In the genomic region with DNA sequence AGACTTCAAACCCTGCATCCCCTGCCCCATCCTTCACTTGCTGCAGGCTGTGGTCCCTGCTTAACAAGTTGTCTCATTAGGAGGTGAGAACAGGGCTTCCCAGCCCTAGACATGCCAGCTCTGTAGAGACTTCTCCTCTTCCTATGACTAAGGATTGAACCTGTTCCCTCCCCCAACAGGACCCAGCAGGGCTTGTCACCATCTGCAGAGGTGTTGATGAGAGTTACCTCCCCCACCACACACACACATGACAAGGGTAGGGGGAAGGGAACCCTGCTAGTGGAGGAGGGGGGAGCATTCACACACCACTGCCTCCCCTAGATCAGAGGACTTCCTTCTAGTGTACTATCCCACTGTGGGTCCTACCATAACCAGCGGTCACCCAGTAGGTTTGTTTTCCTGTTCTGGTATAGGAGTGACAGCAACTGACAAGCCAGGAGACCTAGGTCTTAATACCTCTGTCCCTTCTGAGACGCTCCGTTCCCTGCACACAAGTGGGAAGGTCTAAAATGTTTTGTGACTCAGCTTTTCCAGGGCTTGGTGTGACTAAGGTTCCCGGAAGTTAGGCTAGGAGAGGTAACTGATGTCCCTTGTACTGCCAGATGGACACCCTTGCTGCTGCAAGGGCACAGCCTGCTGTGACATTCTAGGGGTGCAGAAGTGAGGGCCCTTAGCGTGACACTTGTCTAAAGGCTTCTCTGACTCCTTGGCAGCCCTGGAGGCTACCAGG, we compare ENCODE assay signal across 24 mouse cellular contexts. TPM values are rescaled to one million over a fixed set of nuclear protein-coding genes. Genes with fewer than 3 reads are reported as not detected.
A peak's percentile ranks its signal among the peaks of the same experiment; 100 is the strongest.
DNase-seq lines count a peak whose midpoint lies in the region; ATAC-seq and TF ChIP-seq lines count a peak whose summit lies in the region.
"Had no signal": no experiment of that assay in that cellular context is flagged by ENCODE, and none has a peak within 500 bp of the region (broad histone marks: within the 10 kb centered on the region; RNA-seq: fewer than 3 reads in every experiment).

No protein-coding gene starts in this region.

- TF ChIP-seq CTCF in layer of hippocampus, adult 2 months (conservative IDR thresholded peaks at IDR 0.05) = no peak

- peak; percentile 56 for DNase-seq in adrenal gland, adult 2 months
- no peak for DNase-seq in adrenal gland, adult 8-10 months
- DNase-seq in layer of hippocampus, adult 2 months (ENCODE audit: low spot score in 2 of 2) = no peak
- no peak for DNase-seq in layer of hippocampus, adult 9-11 months
- no peak for DNase-seq in limb, embryonic 10.5 days (ENCODE audit: low spot score)
- no peak for DNase-seq in spleen, adult 12 weeks (ENCODE audit: low spot score)
- no peak for DNase-seq in lung, postnatal 36 days
- DNase-seq: B cell, adult 2 months; cerebellum, adult 2 months; heart, adult 11 months; kidney, adult 18-20 months; kidney, postnatal 4 days; liver, postnatal 0 days; thymus, adult 18-20 months had no signal

- peak; percentile 54; the same call in 1 of the 2 replicates for ATAC-seq in forebrain, embryonic 12.5 days (ENCODE audit: low FRiP score)
- ATAC-seq: liver, postnatal 0 days; midbrain, embryonic 13.5 days had no signal

- 79% methylated on average over 5 of the region's 5 CpGs for WGBS in forebrain, embryonic 12.5 days
- WGBS in limb, embryonic 10.5 days = 64% methylated on average over 5 of the region's 5 CpGs

- H3K9ac ChIP-seq in forebrain, embryonic 12.5 days = no peak overlapping the region
- H3K9ac ChIP-seq: embryonic facial prominence, embryonic 13.5 days; hindbrain, embryonic 14.5 days; limb, embryonic 15.5 days; liver, postnatal 0 days; midbrain, embryonic 13.5 days; neural tube, embryonic 15.5 days had no signal

- H3K4me1 ChIP-seq in forebrain, embryonic 12.5 days = peaks cover 62% of the 10 kb centered on the region
- H3K4me1 ChIP-seq in limb, embryonic 10.5 days = peaks cover 60% of the 10 kb centered on the region

- H3K36me3 ChIP-seq in forebrain, embryonic 12.5 days (replicated peaks) = no peaks in the 10 kb centered on the region
- no peaks in the 10 kb centered on the region for H3K36me3 ChIP-seq in limb, embryonic 10.5 days
- H3K36me3 ChIP-seq: embryonic facial prominence, embryonic 13.5 days; limb, embryonic 15.5 days; midbrain, embryonic 13.5 days; neural tube, embryonic 15.5 days had no signal

- H3K4me3 ChIP-seq in layer of hippocampus, adult 2 months = no peak overlapping the region
- no peak overlapping the region for H3K4me3 ChIP-seq in forebrain, embryonic 12.5 days (replicated peaks)
- no peak overlapping the region for H3K4me3 ChIP-seq in limb, embryonic 10.5 days
- H3K4me3 ChIP-seq: embryonic facial prominence, embryonic 13.5 days; limb, embryonic 15.5 days; midbrain, embryonic 13.5 days; myocyte; neural tube, embryonic 15.5 days had no signal

- no peaks in the 10 kb centered on the region for H3K9me3 ChIP-seq in forebrain, embryonic 12.5 days
- no peaks in the 10 kb centered on the region for H3K9me3 ChIP-seq in limb, embryonic 10.5 days (replicated peaks)
- H3K9me3 ChIP-seq: embryonic facial prominence, embryonic 13.5 days; limb, embryonic 15.5 days; midbrain, embryonic 13.5 days; neural tube, embryonic 15.5 days had no signal

- no peaks in the 10 kb centered on the region for H3K27me3 ChIP-seq in forebrain, embryonic 12.5 days
- peaks cover 34% of the 10 kb centered on the region for H3K27me3 ChIP-seq in limb, embryonic 10.5 days (ENCODE audit: low read depth, poor library complexity, severe bottlenecking)
- H3K27me3 ChIP-seq: embryonic facial prominence, embryonic 13.5 days; limb, embryonic 15.5 days; midbrain, embryonic 13.5 days had no signal

- H3K27ac ChIP-seq in layer of hippocampus, adult 2 months = peak overlapping the region; percentile 91
- H3K27ac ChIP-seq in forebrain, embryonic 12.5 days = peak overlapping the region; percentile 74
- peak overlapping the region; percentile 59 for H3K27ac ChIP-seq in limb, embryonic 10.5 days
- H3K27ac ChIP-seq: embryonic facial prominence, embryonic 13.5 days; hindbrain, embryonic 14.5 days; limb, embryonic 15.5 days; macrophage; midbrain, embryonic 13.5 days; neural tube, embryonic 15.5 days had no signal

- H3K4me2 ChIP-seq in forebrain, embryonic 12.5 days = no peak overlapping the region
- H3K4me2 ChIP-seq: embryonic facial prominence, embryonic 13.5 days; hindbrain, embryonic 14.5 days; limb, embryonic 15.5 days; midbrain, embryonic 13.5 days; neural tube, embryonic 15.5 days had no signal

RNA-seq across cellular contexts. Expression of gene Ccdc33, which starts 18.6 kb away (rescaled TPM):
- total RNA-seq in adrenal gland, adult 2 months (2021) = under 1 TPM; 0.21 to 0.84 TPM
- polyA plus RNA-seq in adrenal gland, adult 2 months (2012; rRNA removed) = 0.18 and 0.34 TPM in 2 replicates
- 1 to 10 TPM in 2 of 4 experiments, under 1 TPM in 1, not detected in 1; 0.49 to 2.4 (median 1.2) TPM for total RNA-seq in adrenal gland, adult 8-10 months (2022)
- total RNA-seq in layer of hippocampus, adult 2 months (2021) = under 1 TPM; 0.29 to 0.49 TPM
- polyA plus RNA-seq in forebrain, embryonic 12.5 days (2016; fragmentation: Nextera tagmentation; extraction: Ambion mirVana) = 1.5 and 2.4 TPM in 2 replicates
- polyA plus RNA-seq in limb, embryonic 10.5 days (2016; fragmentation: Nextera tagmentation; extraction: Ambion mirVana) = 0.26 and 0.34 TPM in 2 replicates
- total RNA-seq: gastrocnemius, adult 8-10 months had no signal
- polyA plus RNA-seq: embryonic facial prominence, embryonic 13.5 days; heart, postnatal 0 days; limb, embryonic 15.5 days; liver, postnatal 0 days; macrophage; myocyte had no signal

RNA-seq across cellular contexts. Expression of gene Stra6, which starts 36.4 kb away (rescaled TPM):
- 1 to 10 TPM; 1.5 to 1.8 TPM for total RNA-seq in adrenal gland, adult 2 months (2021)
- 2.0 and 2.6 TPM in 2 replicates for polyA plus RNA-seq in adrenal gland, adult 2 months (2012; rRNA removed)
- total RNA-seq in adrenal gland, adult 8-10 months (2022) = 1 to 10 TPM; 1.0 to 2.6 (median 2.2) TPM
- total RNA-seq in layer of hippocampus, adult 2 months (2021) = 10 to 100 TPM; 17.1 to 17.7 TPM
- 10.7 and 11.6 TPM in 2 replicates for polyA plus RNA-seq in forebrain, embryonic 12.5 days (2016; fragmentation: Nextera tagmentation; extraction: Ambion mirVana)
- 45.3 and 59.9 TPM in 2 replicates for polyA plus RNA-seq in limb, embryonic 10.5 days (2016; fragmentation: Nextera tagmentation; extraction: Ambion mirVana)
- polyA plus RNA-seq: liver, postnatal 0 days; macrophage had no signal

Comparison
In these comparisons a context has a peak if more than half of its experiments do, and no peak if none do; other contexts are left out.
1. RNA of gene Stra6, which starts 36.4 kb away (total RNA-seq): 17.1 to 17.7 TPM in layer of hippocampus, adult 2 months; 1.0 to 2.6 TPM in adrenal gland, adult 8-10 months and 1.5 to 1.8 TPM in adrenal gland, adult 2 months; every median in the first group is over 4 times any median in the second.
2. Peak in every context shown above with its lines, with median percentiles within 50 percentile points of each other: H3K27ac ChIP-seq.